Mouse (Mus musculus): Measurements from ENCODE around the gene Zdhhc18. TPM values are rescaled to one million over a fixed set of nuclear protein-coding genes. Genes with fewer than 3 reads are reported as not detected.

Gene Zdhhc18
- polyA plus RNA-seq, 1 experiment from 2014 or later: 4.4 TPM

DNA sequence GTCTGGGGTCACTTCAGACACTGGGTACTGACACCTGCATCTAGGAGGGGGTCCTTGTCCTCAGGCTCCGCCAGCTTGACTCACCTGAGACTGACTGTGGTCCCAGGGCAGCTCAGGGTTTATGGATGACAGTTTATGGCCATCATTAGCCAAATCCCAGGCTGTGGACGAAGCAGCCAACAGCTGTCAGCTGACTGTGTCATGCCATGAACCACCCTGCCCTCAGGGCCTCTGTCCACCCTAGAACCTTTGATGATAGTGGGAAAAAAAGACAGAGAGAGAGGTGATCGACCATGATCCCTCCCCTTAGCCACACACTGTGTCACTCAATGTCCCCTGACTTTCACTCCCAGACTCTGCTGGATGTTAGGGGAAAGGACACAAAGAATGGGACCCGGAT is 88.3 kb downstream of the Zdhhc18 start:
- Histone ChIP-seq H3K27me3 (no peaks in the 10 kb centered on the region), H3K9me3 (no peaks in the 10 kb centered on the region), H3K4me3 (no peak overlapping the region), H3K9ac (no peak overlapping the region), H3K4me1 (replicated peaks) (no peaks in the 10 kb centered on the region), H3K27ac (no peak overlapping the region), H3K4me2 (no peak overlapping the region), H3K36me3 (no peaks in the 10 kb centered on the region)
- 79% methylated on average over 4 of the region's 4 CpGs for WGBS
- ATAC-seq (ENCODE audit: low FRiP score): no peak

DNA sequence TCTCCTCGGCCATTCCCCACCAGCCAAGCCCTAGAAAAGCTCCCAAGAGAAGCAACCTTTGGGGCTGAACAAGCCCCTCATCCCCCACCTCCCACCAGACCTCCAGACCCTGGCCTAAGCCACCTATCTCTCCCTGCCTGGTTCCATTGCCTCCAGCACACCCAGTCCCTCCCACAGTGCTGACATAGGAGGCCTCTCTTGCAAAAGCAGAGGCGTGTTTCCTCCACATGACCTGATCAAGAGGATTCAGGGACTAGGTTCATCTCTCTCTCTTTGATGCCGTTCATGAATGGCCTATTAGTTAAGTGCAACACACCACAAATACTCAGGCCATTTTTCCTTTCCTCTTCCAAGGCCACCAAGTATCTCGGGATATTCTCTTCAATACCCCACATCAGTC is 90.1 kb downstream of the Zdhhc18 start:
- 76% methylated on average over 4 of the region's 4 CpGs for WGBS
- Histone ChIP-seq H3K27me3 (no peaks in the 10 kb centered on the region), H3K27ac (no peak overlapping the region), H3K9ac (no peak overlapping the region), H3K4me1 (replicated peaks) (no peaks in the 10 kb centered on the region), H3K9me3 (no peaks in the 10 kb centered on the region), H3K4me3 (no peak overlapping the region), H3K4me2 (no peak overlapping the region), H3K36me3 (no peaks in the 10 kb centered on the region)
- no peak for ATAC-seq (ENCODE audit: low FRiP score)

DNA sequence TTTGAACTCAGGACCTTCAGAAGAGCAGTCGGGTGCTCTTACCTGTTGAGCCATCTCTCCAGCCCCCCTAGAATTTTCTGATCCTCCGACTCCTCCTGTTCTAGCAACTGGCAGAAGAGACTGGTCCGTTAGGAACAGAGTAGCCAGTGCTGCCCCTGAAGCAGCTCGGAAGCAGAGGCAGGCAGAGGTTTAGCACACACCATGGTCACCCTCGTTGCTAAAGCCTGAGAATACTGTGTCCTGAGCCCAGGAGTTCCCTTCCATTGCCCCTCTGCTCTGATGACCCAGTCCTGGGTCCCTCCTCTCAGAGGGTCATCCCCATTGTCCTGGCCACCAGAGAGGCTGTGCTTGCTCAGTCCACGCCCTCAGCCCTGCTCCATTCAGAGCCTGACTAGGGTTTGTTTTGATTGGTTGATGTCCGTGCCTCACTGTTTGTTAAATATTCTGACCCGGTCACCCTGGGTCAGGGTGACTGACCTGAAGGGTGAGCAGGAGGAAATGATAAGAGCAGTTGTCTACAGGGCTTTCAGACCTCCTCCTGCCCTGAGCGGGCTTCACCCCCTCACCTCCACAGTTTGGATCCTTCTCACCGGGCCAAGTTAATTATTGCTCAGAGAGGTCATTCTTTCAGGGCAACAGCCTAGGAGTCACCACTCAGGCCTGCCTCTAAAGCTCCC is 92.8 kb downstream of the Zdhhc18 start:
- no peak overlapping the region for H3K9ac ChIP-seq
- no peak overlapping the region for H3K4me2 ChIP-seq
- no peaks in the 10 kb centered on the region for H3K36me3 ChIP-seq
- WGBS: 26% methylated on average over 10 of the region's 10 CpGs
- H3K4me1 ChIP-seq (replicated peaks): no peaks in the 10 kb centered on the region
- no peaks in the 10 kb centered on the region for H3K9me3 ChIP-seq
- H3K27ac ChIP-seq: no peak overlapping the region
- ATAC-seq (ENCODE audit: low FRiP score): no peak
- no peak overlapping the region for H3K4me3 ChIP-seq
- H3K27me3 ChIP-seq: peaks cover 6% of the 10 kb centered on the region; the same call in 1 of the 2 replicates

Small RNA genes within 50 kb of the gene (microRNA-seq; reads per million reads assigned to microRNA genes)
- gene Gm23158: not detected

Other genes starting within 250 kb of the Zdhhc18 start
- gene Tent5b, start 170.0 kb downstream of the Zdhhc18 start, polyA plus RNA-seq (2015; fragmentation: Nextera tagmentation; extraction: Ambion mirVana): 0.13 and 0.30 TPM in 2 replicates
- gene Trnp1, start 151.6 kb downstream of the Zdhhc18 start, polyA plus RNA-seq (2015; fragmentation: Nextera tagmentation; extraction: Ambion mirVana): 2.8 and 3.9 TPM in 2 replicates
- gene Kdf1, start 131.2 kb downstream of the Zdhhc18 start, polyA plus RNA-seq (2015; fragmentation: Nextera tagmentation; extraction: Ambion mirVana): 0.30 and 0.39 TPM in 2 replicates
- 256 and 265 TPM in 2 replicates for gene Nudc, start 104.2 kb downstream of the Zdhhc18 start, polyA plus RNA-seq (2015; fragmentation: Nextera tagmentation; extraction: Ambion mirVana)
- gene Nr0b2, start 96.8 kb downstream of the Zdhhc18 start, polyA plus RNA-seq (2015; fragmentation: Nextera tagmentation; extraction: Ambion mirVana): not detected in 2 replicates
- gene Gpatch3, start 75.4 kb downstream of the Zdhhc18 start, polyA plus RNA-seq (2015; fragmentation: Nextera tagmentation; extraction: Ambion mirVana): 6.7 and 8.3 TPM in 2 replicates
- 17.7 and 22.2 TPM in 2 replicates for gene Gpn2, start 65.8 kb downstream of the Zdhhc18 start, polyA plus RNA-seq (2015; fragmentation: Nextera tagmentation; extraction: Ambion mirVana)
- 2.8 and 4.1 TPM in 2 replicates for gene Sfn, start 48.0 kb downstream of the Zdhhc18 start, polyA plus RNA-seq (2015; fragmentation: Nextera tagmentation; extraction: Ambion mirVana)
- 13.4 and 14.1 TPM in 2 replicates for gene Pigv, start 22.5 kb upstream of the Zdhhc18 start, polyA plus RNA-seq (2015; fragmentation: Nextera tagmentation; extraction: Ambion mirVana)
- 35.6 and 37.4 TPM in 2 replicates for gene Arid1a, start 106.6 kb upstream of the Zdhhc18 start, polyA plus RNA-seq (2015; fragmentation: Nextera tagmentation; extraction: Ambion mirVana)
- gene Rps6ka1, start 237.6 kb upstream of the Zdhhc18 start, polyA plus RNA-seq (2015; fragmentation: Nextera tagmentation; extraction: Ambion mirVana): 20.9 and 23.6 TPM in 2 replicates